Mouse (Mus musculus): Measurements from ENCODE around the gene Chmp5. TPM values are rescaled to one million over a fixed set of nuclear protein-coding genes. Genes with fewer than 3 reads are reported as not detected.
A peak's percentile ranks its signal among the peaks of the same experiment; 100 is the strongest.

Gene Chmp5
- 10 to 100 TPM; 19.8 to 24.3 TPM for total RNA-seq (2021)
- long read RNA-seq, experiment 1, transcript Chmp5-201 (8 exons, 1,519 nt) = major isoform, 13 of 13 reads
- long read RNA-seq, experiment 1, partial matches to known transcripts = 0 of 13 reads
- long read RNA-seq, experiment 1, other reads (novel, unspliced or antisense) = 0 of 13 reads
- long read RNA-seq, experiment 2, transcript Chmp5-201 (8 exons, 1,519 nt) = major isoform, 28 of 29 reads
- long read RNA-seq, experiment 2, partial matches to known transcripts = 1 of 29 reads
- long read RNA-seq, experiment 2, other reads (novel, unspliced or antisense) = 0 of 29 reads

DNA sequence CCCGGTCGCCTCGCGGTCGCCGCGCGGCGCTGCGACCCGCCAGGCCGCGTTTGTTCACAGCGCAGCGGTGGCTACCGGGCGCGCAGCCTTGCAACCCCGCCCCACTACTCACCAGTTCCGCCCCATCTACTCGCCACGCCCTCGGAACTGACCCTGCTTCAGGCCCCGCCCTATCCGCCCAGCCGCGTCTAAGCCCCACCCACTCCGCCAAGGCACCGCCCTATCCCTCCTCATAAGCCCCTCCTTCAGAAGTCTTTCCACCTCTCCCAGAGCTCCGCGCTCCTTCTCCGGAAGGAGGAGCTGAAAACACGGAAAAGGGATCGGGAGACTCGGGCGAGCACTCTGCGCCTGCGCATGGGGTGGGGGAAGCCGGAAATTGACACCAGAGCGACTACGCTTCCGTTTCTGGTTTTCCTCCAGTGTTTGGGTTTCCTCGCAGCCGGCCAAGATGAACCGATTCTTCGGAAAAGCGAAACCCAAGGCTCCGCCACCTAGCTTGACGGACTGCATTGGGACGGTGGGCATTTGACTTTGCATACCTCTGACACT lies at the start of gene Chmp5, which contains the start of gene Bag1:
Gene Chmp5, plus strand, starts transcription at position 248 of the 549 bp plus-strand sequence.
Gene Bag1, minus strand, starts transcription at position 135 of the 549 bp plus-strand sequence.
- Histone ChIP-seq H3K27ac (peak within 1 kb of the TSS; percentile 95), H3K4me3 (peak within 1 kb of the TSS; percentile 76)
- DNase-seq = peak; percentile 99
- TF ChIP-seq CTCF (IDR thresholded peaks at IDR 0.05) = no peak; the same call in 1 of the 2 replicates
- intact Hi-C loops (cut with DNase I) = loop anchor here (2.0 to 5.0 kb wide), 3 partner anchors 23 to 175 kb away; partner anchors contain the start of genes B4galt1 and Nfx1

DNA sequence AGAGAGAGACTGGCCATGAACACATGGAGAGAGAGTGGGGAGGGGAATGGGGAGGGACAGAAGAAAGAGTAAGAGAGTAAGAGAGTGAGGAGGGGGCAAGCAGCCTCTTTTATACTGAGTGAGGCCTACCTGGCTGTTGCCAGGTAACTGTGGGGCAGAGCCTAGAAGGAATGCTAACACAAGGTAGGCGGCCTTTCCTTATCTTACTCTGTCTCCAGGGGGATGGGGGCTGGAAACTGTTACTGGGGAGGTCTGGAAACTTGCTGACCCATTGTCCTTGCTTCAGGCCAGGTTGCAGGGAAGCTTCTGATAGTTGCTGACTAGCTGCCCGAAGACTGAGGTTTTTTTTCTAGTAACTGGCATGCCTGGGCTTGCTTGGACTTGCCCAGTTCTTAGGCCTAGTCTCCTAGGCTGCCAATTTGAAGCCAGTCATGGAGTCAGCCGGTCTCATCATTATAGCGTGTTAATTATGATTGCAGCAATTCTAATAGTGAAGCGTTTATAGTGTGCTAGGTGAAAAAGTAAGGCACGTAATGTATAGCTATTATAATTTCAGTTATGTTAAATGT lies 49.6 kb upstream of the Chmp5 start:
- no peak for TF ChIP-seq CTCF (IDR thresholded peaks at IDR 0.05)
- no peak for DNase-seq
- intact Hi-C loops (cut with DNase I) = no loop called here
- H3K4me3 ChIP-seq = no peak overlapping the region
- no peak overlapping the region for H3K27ac ChIP-seq

DNA sequence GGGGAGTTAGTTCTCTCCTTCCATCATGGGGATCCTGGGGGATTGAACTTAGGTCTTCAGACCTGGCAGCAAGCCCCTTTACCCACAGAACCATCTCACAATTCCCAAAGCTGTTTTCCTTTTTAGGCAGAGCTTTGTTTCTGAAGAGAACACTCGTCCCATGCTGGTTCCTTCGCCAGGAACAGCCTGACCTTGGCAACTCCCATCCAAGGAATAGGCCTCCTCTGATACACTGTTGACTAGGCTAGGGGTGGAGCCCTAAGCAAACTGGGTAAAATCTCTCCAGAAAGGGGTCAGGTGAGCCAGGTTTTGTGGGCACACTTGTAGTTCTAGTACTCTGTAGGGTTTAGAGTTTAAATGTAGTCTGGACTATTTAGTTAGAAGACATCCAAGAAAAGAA lies 48.9 kb upstream of the Chmp5 start:
- peak; percentile 58 for DNase-seq
- H3K4me3 ChIP-seq = no peak overlapping the region
- peak overlapping the region; percentile 40; the same call in 1 of the 2 replicates for H3K27ac ChIP-seq
- intact Hi-C loops (cut with DNase I) = no loop called here
- no peak for TF ChIP-seq CTCF (IDR thresholded peaks at IDR 0.05)

DNA sequence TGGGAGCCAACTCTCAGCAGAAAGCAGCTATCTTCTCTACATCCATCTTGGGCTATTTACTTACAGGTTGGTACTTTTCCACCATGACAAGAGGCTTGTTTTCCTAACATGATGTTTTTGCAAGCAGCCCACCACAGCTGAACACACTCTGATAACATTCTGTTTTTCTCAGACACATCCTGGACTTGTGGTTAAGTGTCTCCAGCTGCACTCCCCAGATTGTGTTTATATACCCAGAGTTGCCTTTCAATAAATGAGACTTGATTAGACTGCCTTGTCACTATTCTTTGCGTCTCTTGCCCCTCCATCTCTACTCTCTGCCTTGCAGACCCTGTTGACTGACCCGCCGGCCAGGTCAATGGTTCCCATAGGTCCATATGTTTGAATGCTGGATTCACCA lies 48.1 kb upstream of the Chmp5 start:
- no peak for TF ChIP-seq CTCF (IDR thresholded peaks at IDR 0.05)
- DNase-seq = no peak
- H3K27ac ChIP-seq = 0 out of 2 replicates have a peak overlapping the region, but pooled peaks have one; percentile 40
- H3K4me3 ChIP-seq = no peak overlapping the region
- intact Hi-C loops (cut with DNase I) = no loop called here

DNA sequence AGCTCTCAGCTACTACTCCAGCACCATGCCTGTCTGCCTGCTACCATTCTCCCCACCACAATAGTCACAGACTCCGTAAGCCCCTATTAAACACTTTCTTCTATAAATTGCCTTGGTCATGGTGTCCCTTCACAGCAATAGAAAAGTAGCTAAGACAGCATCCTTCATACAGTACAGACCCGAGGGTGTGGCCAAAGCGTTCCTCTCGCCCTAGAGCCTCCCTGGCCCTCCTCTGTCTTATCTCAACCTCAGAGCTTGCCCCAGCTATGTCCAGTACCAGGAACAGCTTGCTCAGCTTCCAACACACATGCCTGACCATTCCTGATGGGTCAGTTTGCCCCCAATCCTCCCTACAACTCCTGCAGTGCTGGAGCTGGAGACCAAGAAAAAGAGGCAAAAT lies 47.6 kb upstream of the Chmp5 start:
- H3K27ac ChIP-seq = no peak overlapping the region
- no peak overlapping the region for H3K4me3 ChIP-seq
- DNase-seq = no peak
- TF ChIP-seq CTCF (IDR thresholded peaks at IDR 0.05) = no peak
- intact Hi-C loops (cut with DNase I) = no loop called here

DNA sequence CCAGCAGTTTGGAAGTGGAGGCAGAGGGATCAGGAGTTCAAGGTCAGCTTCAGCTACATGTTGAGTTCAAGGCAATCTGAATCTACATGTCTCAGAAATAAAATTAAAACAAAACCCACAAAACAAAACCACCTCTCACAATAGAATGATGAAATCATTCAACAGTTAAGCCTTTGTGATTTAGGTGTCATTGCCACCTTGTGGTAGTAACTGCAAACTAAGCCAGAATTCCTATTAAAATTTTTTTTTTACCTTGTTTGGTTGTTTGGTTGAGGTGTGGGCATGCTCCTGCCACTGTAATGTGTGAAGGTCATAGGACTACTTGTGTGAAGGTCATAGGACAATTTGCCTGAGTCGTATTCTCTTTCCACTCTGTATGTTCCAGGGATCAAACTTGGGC lies 41.9 kb upstream of the Chmp5 start:
- intact Hi-C loops (cut with DNase I) = loop anchor here (1.0 kb wide), 2 partner anchors 52 to 133 kb away; partner anchors contain the start of gene B4galt1
- Histone ChIP-seq H3K4me3 (no peak overlapping the region), H3K27ac (no peak overlapping the region)
- TF ChIP-seq CTCF (IDR thresholded peaks at IDR 0.05) = peak; percentile 89
- no peak for DNase-seq

DNA sequence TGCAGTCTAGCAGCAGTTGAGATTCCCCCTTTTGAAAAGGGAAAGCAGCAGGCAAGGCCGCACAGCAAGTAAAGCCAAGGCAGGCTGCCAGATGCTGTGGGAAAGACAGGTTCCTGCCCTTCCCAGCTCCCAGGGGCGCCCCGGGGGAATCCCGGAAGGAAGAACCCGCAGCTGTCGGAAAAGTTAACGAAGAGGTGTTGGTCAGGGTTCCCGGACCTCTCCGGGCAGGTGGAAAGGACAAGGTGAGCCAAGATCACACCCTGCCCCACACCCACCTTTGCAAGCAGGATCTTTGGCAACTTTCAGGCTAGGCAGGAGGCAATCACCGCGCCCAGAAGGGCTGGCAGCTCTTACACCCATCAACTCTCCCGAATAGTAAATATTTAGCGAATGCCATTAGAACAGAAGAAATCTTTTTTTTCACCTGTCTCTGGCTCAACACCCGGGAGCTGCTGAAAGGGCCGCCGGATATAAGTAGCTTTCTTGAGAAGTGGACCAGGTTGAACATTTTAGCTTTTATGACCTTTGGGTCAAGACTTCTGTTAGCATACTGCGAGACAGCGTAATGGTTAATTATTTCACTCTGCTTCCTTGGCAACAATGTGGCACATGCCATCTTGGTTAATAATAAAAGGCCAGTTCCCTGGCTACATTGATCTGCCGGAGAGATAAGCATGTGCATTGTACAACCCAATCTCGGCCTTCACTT lies 39.8 kb upstream of the Chmp5 start:
- peak; percentile 51 for DNase-seq
- intact Hi-C loops (cut with DNase I) = no loop called here
- Histone ChIP-seq H3K4me3 (peak overlapping the region; percentile 43), H3K27ac (no peak overlapping the region)
- TF ChIP-seq CTCF (IDR thresholded peaks at IDR 0.05) = no peak

DNA sequence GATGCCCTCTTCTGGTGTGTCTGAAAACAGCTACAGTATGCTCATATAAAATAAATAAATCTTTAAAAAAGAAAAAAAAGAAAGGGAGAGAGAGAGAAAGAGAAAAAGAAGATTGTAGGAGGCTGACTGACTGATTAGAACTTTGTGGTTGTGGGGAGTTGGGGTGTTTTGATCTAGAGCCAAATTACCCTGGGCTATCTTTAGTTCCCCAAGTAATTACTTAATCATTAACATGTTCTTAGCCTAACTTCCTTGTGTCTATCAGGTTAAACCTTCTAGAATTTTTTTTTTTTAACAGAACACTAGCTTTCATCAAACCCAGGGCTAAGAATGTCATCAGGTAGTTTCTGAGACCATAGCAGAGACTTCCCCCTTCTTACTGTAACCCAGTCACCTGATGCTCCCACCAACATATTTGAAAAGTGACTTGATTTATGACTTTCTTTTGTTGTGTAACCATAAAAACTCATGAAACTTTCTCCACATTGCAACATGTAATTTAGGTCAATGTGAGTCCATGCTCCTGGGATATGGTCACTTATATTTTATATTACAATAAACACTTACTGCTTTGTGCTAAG lies 33.8 kb upstream of the Chmp5 start:
- DNase-seq = no peak
- no peak overlapping the region for H3K4me3 ChIP-seq
- H3K27ac ChIP-seq = no peak overlapping the region
- intact Hi-C loops (cut with DNase I) = no loop called here
- no peak for TF ChIP-seq CTCF (IDR thresholded peaks at IDR 0.05)

DNA sequence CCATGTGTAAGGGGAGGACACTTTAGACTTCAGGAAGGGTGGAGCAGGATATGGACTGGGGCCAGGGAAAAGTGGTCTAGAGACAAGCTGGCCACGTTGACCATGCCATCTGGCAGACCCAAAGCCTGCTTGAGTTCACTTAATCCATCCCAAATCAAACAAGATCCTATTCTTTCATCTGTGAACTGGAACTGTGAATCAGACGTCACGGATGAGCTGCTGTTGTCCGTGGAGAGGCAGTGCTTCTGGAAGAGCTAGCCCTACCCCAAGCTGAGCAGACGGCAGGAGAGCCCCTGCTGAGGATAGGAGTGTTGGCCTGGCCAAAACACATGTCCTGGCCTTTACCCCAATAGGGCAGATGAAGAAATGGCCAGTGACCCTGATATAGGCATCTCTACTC lies 32.3 kb upstream of the Chmp5 start:
- no peak overlapping the region for H3K27ac ChIP-seq
- H3K4me3 ChIP-seq = no peak overlapping the region
- no peak for DNase-seq
- no peak for TF ChIP-seq CTCF (IDR thresholded peaks at IDR 0.05)
- intact Hi-C loops (cut with DNase I) = no loop called here

DNA sequence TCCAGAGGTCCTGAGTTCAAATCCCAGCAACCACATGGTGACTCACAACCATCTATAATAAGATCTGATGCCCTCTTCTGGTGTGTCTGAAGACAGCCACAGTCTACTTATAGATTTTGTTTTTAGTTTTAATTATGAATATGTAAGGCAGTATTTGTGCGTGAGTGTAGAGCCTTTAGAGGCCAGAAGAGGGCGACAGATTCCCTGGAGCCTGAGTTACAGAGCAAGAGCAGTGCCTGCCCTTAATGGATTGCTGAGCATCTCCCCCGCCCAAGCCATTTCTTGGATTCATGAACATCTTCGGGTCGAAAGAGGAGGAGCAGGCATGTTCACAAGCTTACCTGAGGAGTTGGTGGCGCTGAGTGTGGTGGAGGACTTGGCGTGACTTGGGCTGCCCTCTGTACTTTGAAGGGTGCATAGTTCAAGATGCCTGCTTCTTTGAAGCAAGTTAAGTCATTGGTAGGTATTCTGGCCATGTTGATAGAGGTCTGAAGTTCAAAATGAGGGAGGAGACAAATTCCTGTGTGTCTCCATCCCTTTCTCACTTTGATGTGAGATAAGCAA lies 31.5 kb upstream of the Chmp5 start:
- H3K4me3 ChIP-seq = no peak overlapping the region
- no peak overlapping the region for H3K27ac ChIP-seq
- peak; percentile 18; the same call in 1 of the 2 replicates for TF ChIP-seq CTCF (IDR thresholded peaks at IDR 0.05)
- DNase-seq = no peak
- intact Hi-C loops (cut with DNase I) = no loop called here

DNA sequence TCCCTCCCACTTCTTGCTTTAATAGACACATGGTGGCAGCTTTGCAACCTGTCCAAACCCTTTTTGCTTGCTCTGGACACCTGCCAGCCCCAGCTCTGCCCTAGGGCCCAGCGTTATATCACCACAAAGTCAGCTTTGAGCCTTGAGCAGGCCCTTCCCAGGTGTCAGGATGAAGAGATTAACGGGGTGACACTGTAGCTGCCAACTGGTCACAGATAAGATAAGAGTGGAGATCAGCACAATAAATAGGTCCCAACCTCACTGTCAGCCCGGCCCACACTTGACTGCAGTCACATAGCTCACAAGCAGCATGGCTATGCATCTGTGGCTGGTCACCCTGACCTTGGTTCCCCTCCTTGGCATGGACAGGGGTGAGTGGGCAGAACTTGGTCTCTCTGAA lies 28.4 kb upstream of the Chmp5 start, which contains the start of gene Spink4:
Gene Spink4, plus strand, starts transcription at position 268 of the 400 bp plus-strand sequence.
- intact Hi-C loops (cut with DNase I) = no loop called here
- Histone ChIP-seq H3K27ac (no peak within 1 kb of the TSS), H3K4me3 (no peak within 1 kb of the TSS)
- TF ChIP-seq CTCF (IDR thresholded peaks at IDR 0.05) = no peak
- DNase-seq = no peak

DNA sequence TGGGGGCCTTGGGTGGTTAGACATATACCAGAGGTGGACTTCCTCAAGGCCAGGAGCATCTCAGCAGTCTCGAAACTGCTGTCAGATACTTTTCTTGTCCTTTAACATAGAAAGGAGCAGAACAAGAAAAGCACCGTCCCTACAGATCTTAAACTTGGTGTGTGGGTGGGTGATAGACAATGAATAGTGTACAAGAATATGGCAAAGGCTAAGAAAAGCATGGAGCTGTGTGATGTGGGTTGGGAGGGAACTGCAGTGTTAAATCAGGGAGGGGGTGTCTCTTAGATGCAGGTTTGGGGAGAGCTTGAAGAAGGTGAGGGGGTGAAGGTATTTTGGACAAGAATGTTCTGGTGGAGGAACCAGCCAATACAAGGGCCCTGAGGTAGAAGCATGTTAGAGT lies 27.6 kb upstream of the Chmp5 start:
- Histone ChIP-seq H3K27ac (no peak overlapping the region), H3K4me3 (no peak overlapping the region)
- no peak for DNase-seq
- intact Hi-C loops (cut with DNase I) = no loop called here
- no peak for TF ChIP-seq CTCF (IDR thresholded peaks at IDR 0.05)
